Mouse (Mus musculus) olfactory bulb, adult 2 months (tissue): ENCODE results near the gene Mdp1.

Source experiments
- CTCF ChIP-seq: fragments of 200-500 bp; IDR thresholded peaks from 2 replicates; pipeline ENCODE4 v1.5.1; 2012; ENCODE audit warnings: low read depth, mild to moderate bottlenecking, low read length, moderate library complexity; ENCODE audit not compliant: insufficient read depth
- POLR2A ChIP-seq: fragments of 200-500 bp; IDR thresholded peaks from 2 replicates; pipeline ENCODE4 v1.6.1; 2012; ENCODE audit warnings: mild to moderate bottlenecking, low read depth, low read length, moderate library complexity; ENCODE audit not compliant: insufficient read depth

DNA sequence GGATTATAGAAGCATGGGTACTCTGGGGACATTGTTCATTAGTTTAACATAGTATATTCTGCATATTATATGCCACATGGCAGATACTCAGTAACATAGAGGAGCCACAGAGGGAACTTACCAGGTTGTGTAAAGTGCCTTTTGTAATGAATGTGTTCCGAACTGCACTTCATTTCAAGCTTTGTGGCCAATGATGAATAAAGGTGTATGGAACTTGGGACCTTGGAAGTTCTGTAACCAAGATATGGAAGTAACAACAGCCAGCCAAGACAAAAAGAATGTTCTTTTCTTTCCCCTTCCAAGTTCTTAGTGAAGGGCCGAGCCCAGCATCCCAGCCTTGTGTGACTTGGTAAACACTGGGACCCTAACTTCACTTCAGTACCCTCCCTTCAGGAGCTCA is 10.4 kb downstream of the Mdp1 start, which contains the start of gene Tssk4:
- TF ChIP-seq CTCF: no peak
- no peak for TF ChIP-seq POLR2A
